Mouse (Mus musculus) heart, embryonic 13.5 days (tissue): Measurements from ENCODE around the gene Dcdc2a. TPM values are rescaled to one million over a fixed set of nuclear protein-coding genes. Genes with fewer than 3 reads are reported as not detected.

Experiments
- ATAC-seq: fragments of 200-750 bp; cut with Nextera tagmentation; 2 replicates; pipeline ENCODE4 v1.8.0; 2017; ENCODE audit warnings: moderate TSS enrichment; ENCODE audit not compliant: insufficient number of reproducible peaks, low FRiP score, low TSS enrichment; ENCODE audit errors: extremely low read depth
- H3K27ac ChIP-seq: fragments of 300-500 bp; sonication (generic); replicated peaks from 2 replicates; pipeline ENCODE4 v1.5.1; 2015; ENCODE audit warnings: moderate library complexity, mild to moderate bottlenecking, inconsistent platforms
- H3K27me3 ChIP-seq: fragments of 300-500 bp; sonication (generic); replicated peaks from 2 replicates; pipeline ENCODE4 v1.6.1; 2015; ENCODE audit warnings: mild to moderate bottlenecking, inconsistent platforms
- H3K36me3 ChIP-seq: fragments of 300-500 bp; sonication (generic); 2 replicates; pipeline ENCODE4 v1.6.1; 2015; ENCODE audit warnings: mild to moderate bottlenecking, inconsistent platforms
- H3K4me1 ChIP-seq: fragments of 300-500 bp; sonication (generic); 2 replicates; pipeline ENCODE4 v1.6.1; 2015; ENCODE audit warnings: inconsistent platforms
- H3K4me2 ChIP-seq: fragments of 300-500 bp; sonication (generic); 2 replicates; pipeline ENCODE4 v1.6.1; 2015; ENCODE audit warnings: inconsistent platforms, mild to moderate bottlenecking, moderate library complexity
- H3K4me3 ChIP-seq: fragments of 300-500 bp; sonication (generic); 2 replicates; pipeline ENCODE4 v1.5.1; 2015; ENCODE audit warnings: moderate library complexity, mild to moderate bottlenecking, inconsistent platforms
- H3K9ac ChIP-seq: fragments of 300-500 bp; sonication (generic); 2 replicates; pipeline ENCODE4 v1.6.1; 2015; ENCODE audit warnings: inconsistent platforms, mild to moderate bottlenecking, moderate library complexity
- H3K9me3 ChIP-seq: fragments of 300-500 bp; sonication (generic); 2 replicates; pipeline ENCODE4 v1.6.1; 2016; ENCODE audit warnings: inconsistent platforms
- WGBS: fragments of 180-500 bp; shearing (Covaris S2); methylation state at CpG from one replicate; pipeline ENCODE4 v1.1.7; 2015; ENCODE audit warnings: mixed read lengths; 5-methylcytosine and 5-hydroxymethylcytosine counted together
- polyA plus RNA-seq: library from polyadenylated mRNA; unstranded; fragments of >200 nt; fragmentation: Nextera tagmentation; extraction: Ambion mirVana; gene quantifications from 2 replicates; pipeline ENCODE4 v1.2.1, GENCODE M21; 2015

Dcdc2a gene
- polyA plus RNA-seq, 1 experiment from 2014 or later, result 0.82 TPM

- Histone ChIP-seq H3K36me3 (no peaks in the 10 kb centered on the region), H3K9me3 (peaks cover 28% of the 10 kb centered on the region), H3K4me3 (no peak overlapping the region), H3K27me3 (peaks cover 41% of the 10 kb centered on the region), H3K4me1 (peaks cover 16% of the 10 kb centered on the region), H3K27ac (no peak overlapping the region), H3K9ac (no peak overlapping the region), H3K4me2 (no peak overlapping the region)
- ATAC-seq, result no peak
- 77% methylated on average over 5 of the region's 5 CpGs for WGBS
Measured at GRCm38 (mm10) chr13:25052671-25053070, 3.1 kb upstream of the Dcdc2a start.

- Histone ChIP-seq H3K27me3 (peaks cover 45% of the 10 kb centered on the region), H3K4me3 (peak overlapping the region; percentile 62), H3K36me3 (no peaks in the 10 kb centered on the region), H3K4me2 (peak overlapping the region; percentile 97), H3K4me1 (peaks cover 16% of the 10 kb centered on the region), H3K9me3 (peaks cover 16% of the 10 kb centered on the region), H3K27ac (no peak overlapping the region), H3K9ac (peak overlapping the region; percentile 64)
- WGBS, result under 1% methylated on average over 33 of the region's 35 CpGs
- peak; percentile 58; the same call in 1 of the 2 replicates for ATAC-seq
Measured at GRCm38 (mm10) chr13:25055111-25055554, 671 bp upstream of the Dcdc2a start.

GRCm38 (mm10) chr13:25066659-25067058 lies 10.9 kb downstream of the Dcdc2a start:
- WGBS, result 89% methylated on average over 2 of the region's 2 CpGs
- no peaks in the 10 kb centered on the region for H3K36me3 ChIP-seq
- H3K9ac ChIP-seq, result no peak overlapping the region
- no peak overlapping the region for H3K4me3 ChIP-seq
- no peaks in the 10 kb centered on the region for H3K4me1 ChIP-seq
- H3K27me3 ChIP-seq, result no peaks in the 10 kb centered on the region
- ATAC-seq, result no peak
- H3K9me3 ChIP-seq, result no peaks in the 10 kb centered on the region
- H3K27ac ChIP-seq, result no peak overlapping the region
- no peak overlapping the region for H3K4me2 ChIP-seq

GRCm38 (mm10) chr13:25067183-25067582 lies 11.4 kb downstream of the Dcdc2a start:
- no peaks in the 10 kb centered on the region for H3K27me3 ChIP-seq
- H3K4me3 ChIP-seq, result no peak overlapping the region
- no peaks in the 10 kb centered on the region for H3K4me1 ChIP-seq
- H3K27ac ChIP-seq, result no peak overlapping the region
- no peak overlapping the region for H3K4me2 ChIP-seq
- no peaks in the 10 kb centered on the region for H3K36me3 ChIP-seq
- no peak for ATAC-seq
- H3K9ac ChIP-seq, result no peak overlapping the region
- 78% methylated on average over 4 of the region's 4 CpGs for WGBS
- H3K9me3 ChIP-seq, result no peaks in the 10 kb centered on the region

- no peak overlapping the region for H3K9ac ChIP-seq
- H3K27me3 ChIP-seq, result no peaks in the 10 kb centered on the region
- WGBS, result 77% methylated on average over 4 of the region's 4 CpGs
- no peak overlapping the region for H3K4me3 ChIP-seq
- no peaks in the 10 kb centered on the region for H3K4me1 ChIP-seq
- H3K27ac ChIP-seq, result no peak overlapping the region
- no peak overlapping the region for H3K4me2 ChIP-seq
- no peaks in the 10 kb centered on the region for H3K36me3 ChIP-seq
- no peaks in the 10 kb centered on the region for H3K9me3 ChIP-seq
- ATAC-seq, result no peak
Measured at GRCm38 (mm10) chr13:25069765-25070164, 14.0 kb downstream of the Dcdc2a start.

- Histone ChIP-seq H3K27ac (no peak overlapping the region), H3K9me3 (no peaks in the 10 kb centered on the region), H3K9ac (no peak overlapping the region), H3K4me1 (no peaks in the 10 kb centered on the region), H3K27me3 (no peaks in the 10 kb centered on the region), H3K36me3 (no peaks in the 10 kb centered on the region), H3K4me2 (no peak overlapping the region), H3K4me3 (no peak overlapping the region)
- 66% methylated on average over 4 of the region's 4 CpGs for WGBS
- ATAC-seq, result no peak
Measured at GRCm38 (mm10) chr13:25070791-25071190, 15.0 kb downstream of the Dcdc2a start.

- ATAC-seq, result no peak
- Histone ChIP-seq H3K4me3 (no peak overlapping the region), H3K36me3 (no peaks in the 10 kb centered on the region), H3K27ac (no peak overlapping the region), H3K9me3 (no peaks in the 10 kb centered on the region), H3K27me3 (no peaks in the 10 kb centered on the region; the same call in 1 of the 2 replicates), H3K4me1 (no peaks in the 10 kb centered on the region), H3K9ac (no peak overlapping the region), H3K4me2 (no peak overlapping the region)
- WGBS, result 41% methylated on average over 7 of the region's 7 CpGs
Measured at GRCm38 (mm10) chr13:25077262-25077661, 21.5 kb downstream of the Dcdc2a start.

GRCm38 (mm10) chr13:25083144-25083572 lies 27.4 kb downstream of the Dcdc2a start:
- peak overlapping the region; percentile 66 for H3K4me2 ChIP-seq
- no peak for ATAC-seq
- peaks cover 17% of the 10 kb centered on the region for H3K4me1 ChIP-seq
- H3K9me3 ChIP-seq, result no peaks in the 10 kb centered on the region
- no peaks in the 10 kb centered on the region for H3K36me3 ChIP-seq
- peak overlapping the region; percentile 31 for H3K4me3 ChIP-seq
- WGBS, result 8% methylated on average over 15 of the region's 15 CpGs
- no peak overlapping the region for H3K27ac ChIP-seq
- H3K27me3 ChIP-seq, result 0 out of 2 replicates have a peak, but pooled peaks cover 7% of the 10 kb centered on the region
- peak overlapping the region; percentile 44; the same call in 1 of the 2 replicates for H3K9ac ChIP-seq

- WGBS, result 82% methylated on average over 7 of the region's 7 CpGs
- no peak for ATAC-seq
- H3K9me3 ChIP-seq, result no peaks in the 10 kb centered on the region
- H3K27ac ChIP-seq, result no peak overlapping the region
- H3K36me3 ChIP-seq, result no peaks in the 10 kb centered on the region
- no peak overlapping the region for H3K9ac ChIP-seq
- peaks cover 17% of the 10 kb centered on the region for H3K4me1 ChIP-seq
- no peak overlapping the region for H3K4me2 ChIP-seq
- 0 out of 2 replicates have a peak, but pooled peaks cover 7% of the 10 kb centered on the region for H3K27me3 ChIP-seq
- H3K4me3 ChIP-seq, result no peak overlapping the region
Measured at GRCm38 (mm10) chr13:25085147-25085546, 29.3 kb downstream of the Dcdc2a start.

GRCm38 (mm10) chr13:25091347-25091746 lies 35.5 kb downstream of the Dcdc2a start:
- H3K9me3 ChIP-seq, result no peaks in the 10 kb centered on the region
- 84% methylated on average over 5 of the region's 5 CpGs for WGBS
- H3K27ac ChIP-seq, result no peak overlapping the region
- H3K4me2 ChIP-seq, result no peak overlapping the region
- no peaks in the 10 kb centered on the region for H3K27me3 ChIP-seq
- H3K4me1 ChIP-seq, result no peaks in the 10 kb centered on the region
- no peaks in the 10 kb centered on the region for H3K36me3 ChIP-seq
- no peak overlapping the region for H3K9ac ChIP-seq
- ATAC-seq, result no peak
- no peak overlapping the region for H3K4me3 ChIP-seq

- H3K4me3 ChIP-seq, result no peak overlapping the region
- WGBS, result 79% methylated on average over 4 of the region's 4 CpGs
- no peak overlapping the region for H3K4me2 ChIP-seq
- H3K9me3 ChIP-seq, result no peaks in the 10 kb centered on the region
- H3K9ac ChIP-seq, result no peak overlapping the region
- H3K36me3 ChIP-seq, result no peaks in the 10 kb centered on the region
- H3K27me3 ChIP-seq, result no peaks in the 10 kb centered on the region
- no peak for ATAC-seq
- H3K4me1 ChIP-seq, result no peaks in the 10 kb centered on the region
- no peak overlapping the region for H3K27ac ChIP-seq
Measured at GRCm38 (mm10) chr13:25093776-25094175, 38.0 kb downstream of the Dcdc2a start.

- H3K4me1 ChIP-seq, result no peaks in the 10 kb centered on the region
- no peak overlapping the region for H3K27ac ChIP-seq
- 65% methylated on average over 4 of the region's 4 CpGs for WGBS
- H3K9me3 ChIP-seq, result no peaks in the 10 kb centered on the region
- ATAC-seq, result no peak
- H3K36me3 ChIP-seq, result no peaks in the 10 kb centered on the region
- H3K9ac ChIP-seq, result no peak overlapping the region
- H3K4me3 ChIP-seq, result no peak overlapping the region
- H3K27me3 ChIP-seq, result no peaks in the 10 kb centered on the region
- no peak overlapping the region for H3K4me2 ChIP-seq
Measured at GRCm38 (mm10) chr13:25094381-25094780, 38.6 kb downstream of the Dcdc2a start.
